Mouse (Mus musculus) cerebellum, postnatal 25 days (tissue): Measurements from ENCODE around the gene Dpp6.

ENCODE experiments used
- DNase-seq, 2 experiments: peaks; one replicate each; pipeline ENCODE4 v3.0.0; 2021; ENCODE audit warnings: mixed read lengths in 2 of 2

Dpp6 gene

GRCm38 (mm10) chr5:27544816-27545270, 727.8 kb downstream of the Dpp6 start:
- DNase-seq: peak; percentile 54 to 69

GRCm38 (mm10) chr5:27549291-27549690, 732.3 kb downstream of the Dpp6 start:
- no peak for DNase-seq

- DNase-seq: peak; percentile 40 to 46
Measured at GRCm38 (mm10) chr5:27565700-27566099, 748.7 kb downstream of the Dpp6 start.

DNA sequence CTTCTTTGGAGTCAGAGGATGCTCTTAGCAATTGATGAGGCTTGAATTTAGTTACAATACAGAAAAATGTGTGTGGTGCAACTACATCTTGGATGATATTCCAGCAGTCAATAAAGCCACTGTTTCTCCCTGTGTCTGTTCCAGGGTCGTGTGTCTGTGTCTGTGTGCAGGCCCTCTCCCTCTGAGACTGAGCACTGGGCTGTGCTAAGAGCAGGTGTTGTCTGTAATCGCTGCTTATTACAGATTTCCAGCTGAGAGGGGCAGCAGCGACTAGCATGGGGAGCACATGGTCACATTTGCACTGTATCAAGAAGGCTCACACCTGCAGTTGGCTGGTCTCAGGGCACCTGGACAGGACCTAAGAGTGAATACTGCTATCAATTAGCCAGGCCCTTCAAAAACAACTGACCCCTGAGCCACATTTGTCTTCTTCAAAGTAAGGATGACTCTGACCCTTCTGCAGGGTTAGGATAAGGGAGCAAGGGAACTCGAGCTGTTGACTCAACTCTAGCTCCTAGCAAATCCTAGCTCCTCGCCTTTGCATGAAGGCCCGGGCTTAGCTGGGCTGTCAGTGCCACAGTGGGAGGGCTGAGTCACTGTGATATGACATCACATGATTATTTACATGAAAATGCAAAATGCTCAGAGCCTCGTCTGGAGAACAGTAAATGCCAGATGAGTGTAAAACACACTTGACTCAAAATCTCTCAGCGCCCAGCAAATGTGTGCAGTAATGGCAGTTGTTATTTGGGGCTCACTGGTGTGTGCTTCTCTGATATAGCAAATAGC, 771.2 kb downstream of the Dpp6 start:
- no peak for DNase-seq

GRCm38 (mm10) chr5:27604132-27604531, 787.1 kb downstream of the Dpp6 start:
- no peak for DNase-seq

DNA sequence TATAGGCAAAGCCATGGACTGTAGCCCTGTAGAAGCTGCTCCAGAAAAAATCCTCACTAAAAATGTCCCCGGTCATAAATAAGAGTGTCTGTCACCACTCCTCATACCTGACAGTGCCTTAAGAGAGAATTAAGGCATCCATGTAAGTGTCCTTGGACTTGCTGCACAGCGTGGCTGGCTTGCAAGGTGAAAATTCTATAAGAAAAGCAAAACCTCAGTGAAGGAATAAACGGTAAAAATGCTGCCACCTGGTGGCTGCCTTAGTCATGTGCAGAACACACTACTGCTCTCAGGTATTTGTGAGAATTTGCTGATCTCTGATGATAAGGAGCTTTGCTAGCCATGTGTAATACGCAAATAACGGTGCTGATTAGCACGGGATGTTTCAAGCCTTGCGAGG, 798.8 kb downstream of the Dpp6 start:
- peak; percentile 81 to 87 for DNase-seq

- no peak for DNase-seq
Measured at GRCm38 (mm10) chr5:27621811-27622210, 804.8 kb downstream of the Dpp6 start.

DNA sequence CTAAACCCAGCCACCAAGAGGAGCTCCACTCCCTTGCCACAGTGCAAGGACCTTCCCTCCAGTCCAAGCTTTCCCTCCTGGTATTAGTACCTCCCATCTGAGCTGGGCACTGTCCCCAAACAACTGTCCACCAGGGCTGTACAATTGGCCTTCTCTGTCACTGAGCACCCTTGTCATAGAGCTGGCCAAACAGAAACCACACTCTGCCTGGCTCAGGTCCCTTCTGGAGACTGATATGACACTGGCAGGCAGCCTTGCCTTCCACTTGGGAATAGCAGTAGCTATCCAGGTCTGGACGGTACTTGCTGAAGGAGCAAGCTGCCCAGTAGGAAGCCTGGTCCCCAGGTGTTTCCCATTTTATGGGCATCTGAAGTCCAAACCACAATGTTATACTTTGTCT, 806.9 kb downstream of the Dpp6 start:
- peak in 1 of 2 experiments; percentile 43 for DNase-seq

DNA sequence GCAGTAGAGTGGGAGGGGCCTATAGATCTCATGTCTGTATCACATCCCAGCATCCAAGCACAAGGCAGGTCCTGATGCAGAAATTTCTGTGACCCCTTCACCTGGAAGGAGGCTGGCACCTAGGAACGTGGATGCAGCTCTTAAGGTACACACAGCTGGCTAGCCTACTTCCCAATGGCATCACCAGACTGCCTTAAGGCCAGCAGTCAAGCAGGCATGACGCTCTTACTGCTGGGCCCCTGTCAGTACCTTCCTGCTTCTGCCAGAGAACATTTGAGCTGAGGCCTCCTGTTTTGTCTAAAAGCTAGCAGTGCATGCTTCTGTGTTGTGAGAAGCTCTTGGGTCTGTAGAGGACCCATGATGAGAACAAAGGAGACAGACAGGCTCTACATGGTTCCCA, 815.1 kb downstream of the Dpp6 start:
- DNase-seq: no peak

- DNase-seq: peak in 1 of 2 experiments; percentile 47
Measured at GRCm38 (mm10) chr5:27635941-27636340, 818.9 kb downstream of the Dpp6 start.

DNA sequence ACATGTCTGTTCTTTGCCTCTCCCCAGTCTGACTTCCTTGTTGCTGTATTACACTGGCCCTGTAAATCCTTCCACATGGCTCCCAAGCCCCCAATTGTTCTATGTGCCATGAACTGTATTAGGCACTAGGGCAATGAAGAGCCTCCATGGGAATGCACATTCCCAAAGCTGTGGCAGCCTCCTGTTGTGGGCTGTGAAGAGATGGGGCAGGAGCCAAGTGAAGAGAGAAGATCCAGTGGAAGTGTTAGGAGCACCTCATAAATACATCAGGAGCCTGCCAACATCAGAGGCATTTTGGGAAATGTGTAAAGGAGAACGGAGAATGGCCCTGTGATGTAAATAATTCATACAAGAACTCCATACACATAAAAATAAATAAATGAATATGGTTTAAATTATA, 824.9 kb downstream of the Dpp6 start:
- peak in 1 of 2 experiments; percentile 28 for DNase-seq

DNA sequence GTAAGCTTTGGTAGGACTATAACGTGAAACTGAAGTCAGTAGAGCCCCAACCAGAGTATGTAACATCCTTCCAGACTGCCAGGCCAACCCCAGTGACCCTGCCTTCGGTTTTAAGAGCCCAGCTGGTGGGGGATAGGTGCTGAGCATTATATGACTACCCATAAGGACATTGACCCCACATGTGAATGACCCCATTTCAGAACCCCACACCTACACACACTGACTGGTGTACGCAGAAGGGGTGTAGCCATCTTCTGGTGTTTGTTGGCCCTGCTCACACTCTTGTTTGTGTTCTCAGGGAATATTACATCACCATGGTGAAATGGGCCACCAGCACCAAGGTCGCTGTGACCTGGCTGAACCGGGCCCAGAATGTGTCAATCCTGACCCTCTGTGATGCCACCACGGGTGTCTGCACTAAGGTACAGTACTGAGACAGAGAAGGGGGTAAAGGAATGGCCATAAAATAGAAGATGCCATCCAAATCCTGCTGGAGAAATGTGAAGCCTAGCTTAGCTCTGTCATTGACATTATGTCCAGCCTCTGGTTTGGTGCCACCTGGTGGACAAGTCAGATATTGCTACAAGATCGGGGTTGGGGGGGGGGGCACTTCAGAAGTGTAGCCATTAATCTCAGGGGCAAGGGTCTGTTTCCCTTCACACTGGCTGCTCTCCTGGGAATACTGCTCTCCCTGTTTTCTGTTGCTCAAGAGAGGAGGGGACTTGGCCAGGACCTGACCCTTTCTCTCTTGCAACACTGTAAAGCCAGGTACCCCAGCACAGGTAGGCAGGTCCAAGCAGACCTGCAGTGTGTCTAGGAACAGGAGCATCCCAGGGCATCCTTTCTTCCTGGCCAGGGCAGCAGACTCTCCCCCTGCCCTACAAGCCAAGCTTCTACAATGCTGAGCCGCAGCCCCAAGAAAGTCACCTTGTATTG, 835.1 kb downstream of the Dpp6 start:
- DNase-seq: peak; percentile 43 to 72

DNA sequence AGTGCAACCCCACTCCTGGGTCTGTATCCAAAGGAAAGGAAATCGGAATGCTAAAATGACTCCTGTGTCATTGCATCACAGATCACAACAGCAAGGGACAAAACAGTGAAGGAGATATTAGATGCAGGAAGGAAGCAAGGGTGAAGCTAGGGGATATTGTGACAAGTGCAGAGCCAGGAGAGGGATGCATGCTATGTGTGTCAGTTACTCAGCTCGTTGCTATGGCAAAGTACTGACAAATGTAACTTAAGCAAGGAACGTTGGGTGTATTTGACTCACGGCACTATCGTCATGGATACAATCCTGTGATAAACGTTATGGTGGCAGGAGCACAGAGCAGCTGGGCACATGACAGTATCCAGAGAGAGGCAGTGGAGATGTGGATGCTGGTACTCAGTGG, 839.1 kb downstream of the Dpp6 start:
- DNase-seq: no peak

DNA sequence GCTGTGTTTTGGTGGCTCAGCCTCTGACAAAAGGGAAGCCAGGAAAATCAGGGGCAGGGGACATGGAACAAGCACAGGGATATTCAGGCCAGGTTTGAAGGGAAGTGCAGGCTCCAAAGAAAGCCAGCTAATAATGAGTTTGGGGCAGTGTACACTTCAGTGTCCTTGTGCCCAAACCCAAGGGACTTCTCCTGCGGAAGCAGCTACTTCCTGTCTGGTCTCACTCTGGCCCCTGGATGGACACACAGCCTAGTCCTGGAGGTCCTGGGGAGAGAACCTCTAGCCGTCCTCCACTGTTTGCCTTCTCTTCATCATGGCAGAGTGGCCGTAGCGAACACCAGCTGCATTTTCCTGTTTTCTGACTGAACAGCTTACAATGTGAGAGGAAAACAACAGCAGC, 840.7 kb downstream of the Dpp6 start:
- no peak for DNase-seq

GRCm38 (mm10) chr5:27658165-27658564, 841.2 kb downstream of the Dpp6 start:
- DNase-seq: no peak

DNA sequence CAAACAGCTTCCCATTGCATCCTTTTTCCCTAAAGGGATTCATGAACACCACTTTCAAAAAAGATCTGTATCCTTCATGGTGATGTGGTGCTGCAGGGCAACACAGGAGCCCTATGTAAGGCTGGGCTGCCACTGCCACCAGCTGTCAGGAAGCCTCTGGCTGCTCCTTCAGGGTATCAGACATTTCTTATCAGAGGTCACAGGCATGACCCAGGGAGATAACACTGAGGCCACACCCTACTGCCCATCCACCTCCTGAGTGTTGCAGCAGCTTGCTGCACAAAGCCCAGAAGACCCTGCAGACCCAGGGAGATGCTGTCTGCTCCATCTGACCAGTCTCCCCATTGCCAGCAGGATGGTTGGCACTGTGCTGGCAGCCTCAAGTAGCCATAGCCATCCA, 841.6 kb downstream of the Dpp6 start:
- DNase-seq: no peak

DNA sequence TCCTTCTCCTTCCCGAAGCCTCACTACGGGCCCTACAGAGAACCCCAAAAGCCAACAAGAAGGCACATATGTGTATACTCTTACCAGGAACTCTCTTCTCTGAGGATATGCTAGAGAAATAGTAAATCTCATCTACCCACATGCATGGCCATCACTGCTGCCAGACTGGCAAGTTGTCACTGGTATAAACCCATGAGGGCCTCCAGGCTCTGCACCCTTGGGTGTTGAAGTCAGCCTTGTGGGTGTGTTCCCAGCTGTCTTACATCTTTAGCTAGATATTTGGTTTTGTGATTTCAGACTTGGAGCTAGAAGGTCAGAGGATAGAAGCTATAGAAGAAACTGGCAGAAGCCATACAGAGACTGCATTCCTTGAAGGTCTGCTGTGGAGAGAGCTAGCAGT, 842.0 kb downstream of the Dpp6 start:
- DNase-seq: no peak

DNA sequence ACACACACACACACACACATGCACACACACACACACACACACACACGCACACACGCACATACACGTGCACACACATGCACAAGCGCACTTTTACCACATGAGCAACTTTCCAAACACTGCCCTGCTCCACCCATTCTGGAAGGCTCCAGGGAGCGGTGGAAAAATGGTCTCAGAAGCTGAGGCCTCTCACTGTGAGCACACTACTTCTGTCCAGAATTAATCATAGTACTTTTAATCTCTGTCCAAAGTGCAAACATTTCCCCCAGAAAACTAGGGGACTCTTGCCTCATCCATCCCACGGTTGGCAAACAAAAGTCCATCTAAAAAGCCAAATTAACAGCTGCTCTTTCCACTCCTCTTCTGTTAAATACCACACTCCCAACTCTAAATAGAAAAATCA, 842.8 kb downstream of the Dpp6 start:
- no peak for DNase-seq

- no peak for DNase-seq
Measured at GRCm38 (mm10) chr5:27664111-27664510, 847.1 kb downstream of the Dpp6 start.

DNA sequence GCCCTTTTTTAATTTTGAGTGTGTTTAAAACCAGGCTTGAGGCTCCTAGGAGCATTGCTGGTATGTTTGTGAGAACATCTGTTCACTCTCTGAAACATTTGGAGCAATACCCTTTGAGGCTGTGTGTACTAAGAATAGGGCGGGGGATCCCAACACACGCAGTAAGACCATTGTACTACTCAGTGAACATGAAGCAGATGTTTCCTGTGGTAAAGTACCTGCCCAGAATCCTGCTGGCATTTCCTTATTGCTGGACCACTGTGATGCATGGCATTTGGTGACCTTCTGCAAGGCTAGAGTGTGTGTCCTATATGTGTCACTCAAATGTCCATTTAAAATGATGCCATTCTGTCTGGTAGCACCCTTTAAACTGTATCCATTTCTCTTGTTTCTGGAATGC, 854.5 kb downstream of the Dpp6 start:
- no peak for DNase-seq

GRCm38 (mm10) chr5:27677247-27677666, 860.3 kb downstream of the Dpp6 start:
- peak; percentile 51 to 73 for DNase-seq

DNA sequence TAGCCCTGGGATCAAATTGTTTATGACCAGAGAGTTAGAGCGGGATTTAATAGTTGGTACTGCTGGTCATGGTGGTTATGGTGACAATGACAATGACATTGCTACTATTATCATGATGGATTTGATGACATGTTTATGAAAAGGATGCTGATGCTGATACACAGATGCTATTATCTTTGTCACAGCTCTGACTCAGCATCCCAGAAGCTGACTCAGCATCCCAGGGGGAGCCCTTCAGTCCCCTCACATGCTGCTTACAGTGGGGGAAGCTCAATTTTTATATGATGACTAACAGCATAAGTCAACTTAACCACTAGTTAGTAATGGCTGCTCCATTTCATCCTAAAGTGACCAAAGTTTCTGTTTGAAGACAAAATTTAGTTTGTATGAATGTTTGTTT, 862.1 kb downstream of the Dpp6 start:
- no peak for DNase-seq

DNA sequence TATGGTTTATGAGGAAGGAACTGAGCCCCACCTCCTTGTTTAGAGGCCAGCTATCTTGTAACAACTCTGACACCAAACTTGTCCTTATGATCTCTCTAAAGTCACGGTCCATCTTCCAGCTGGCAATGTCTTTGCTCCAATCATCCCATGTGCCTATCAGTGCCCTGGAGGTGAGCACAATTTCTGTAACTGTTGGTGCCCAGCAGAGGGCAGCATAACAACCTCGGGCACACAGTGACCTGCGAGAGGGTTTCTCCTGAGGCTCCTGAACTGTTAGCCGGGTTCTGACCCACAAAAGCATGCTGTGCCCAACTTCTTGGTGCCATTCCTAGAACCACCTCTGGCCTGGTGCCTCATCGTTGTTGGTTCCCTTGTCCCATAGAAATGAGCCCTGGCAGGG, 863.5 kb downstream of the Dpp6 start:
- DNase-seq: peak; percentile 56 to 71

DNA sequence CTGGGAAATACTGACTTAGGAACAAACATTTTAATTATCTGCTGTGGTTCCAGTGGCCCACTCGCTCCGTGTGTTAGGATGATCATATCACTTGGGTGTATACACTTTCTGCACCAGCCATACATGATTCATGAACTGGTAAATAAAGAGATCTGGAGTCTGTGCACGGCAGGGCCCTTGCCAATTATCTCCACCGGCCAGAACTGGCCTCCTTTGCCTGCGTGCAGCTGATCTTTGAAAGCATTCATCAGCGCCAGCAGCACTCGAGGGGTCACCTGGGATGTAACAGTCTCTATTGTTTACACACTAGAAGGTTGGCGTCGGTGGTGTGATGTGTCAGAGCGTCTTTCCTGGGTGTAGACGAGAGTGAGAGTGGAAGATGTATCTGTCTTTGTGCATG, 868.2 kb downstream of the Dpp6 start:
- no peak for DNase-seq
